Mouse (Mus musculus) neural tube, embryonic 14.5 days (tissue): ENCODE measurements around the gene Babam2. TPM values are rescaled to one million over a fixed set of nuclear protein-coding genes. Genes with fewer than 3 reads are reported as not detected.
A peak's percentile ranks its signal among the peaks of the same experiment; 100 is the strongest.

ENCODE experiments used
- ATAC-seq: fragments of 200-750 bp; cut with Nextera tagmentation; 2 replicates; pipeline ENCODE4 v1.8.0; 2017; ENCODE audit warnings: low read depth, mild to moderate bottlenecking, moderate TSS enrichment, moderate library complexity
- H3K27ac ChIP-seq: fragments of 300-500 bp; sonication (generic); 2 replicates; pipeline ENCODE4 v1.5.1; 2014; ENCODE audit warnings: low read depth, mild to moderate bottlenecking, control low read depth, low read length, moderate library complexity, mixed read lengths
- H3K27me3 ChIP-seq: fragments of 300-500 bp; sonication (generic); 2 replicates; pipeline ENCODE4 v1.6.1; 2014; ENCODE audit warnings: low read length; ENCODE audit not compliant: control insufficient read depth, insufficient read depth
- H3K36me3 ChIP-seq: fragments of 300-500 bp; sonication (generic); 2 replicates; pipeline ENCODE4 v1.6.1; 2014; ENCODE audit warnings: low read length, mixed read lengths; ENCODE audit not compliant: control insufficient read depth, insufficient read depth
- H3K4me1 ChIP-seq: fragments of 300-500 bp; sonication (generic); 2 replicates; pipeline ENCODE4 v1.6.1; 2014; ENCODE audit warnings: low read length; ENCODE audit not compliant: control insufficient read depth, insufficient read depth
- H3K4me2 ChIP-seq: fragments of 300-500 bp; sonication (generic); 2 replicates; pipeline ENCODE4 v1.6.1; 2014; ENCODE audit warnings: mild to moderate bottlenecking, low read depth, low read length, control low read depth
- H3K4me3 ChIP-seq: fragments of 300-500 bp; sonication (generic); 2 replicates; pipeline ENCODE4 v1.5.1; 2014; ENCODE audit warnings: low read depth, low read length, control low read depth, mixed read lengths
- H3K9ac ChIP-seq: fragments of 300-500 bp; sonication (generic); replicated peaks from 2 replicates; pipeline ENCODE4 v1.6.1; 2014; ENCODE audit warnings: low read depth, mild to moderate bottlenecking, control low read depth, low read length, mixed read lengths
- H3K9me3 ChIP-seq: fragments of 300-500 bp; sonication (generic); 2 replicates; pipeline ENCODE4 v1.6.1; 2016; ENCODE audit warnings: low read length; ENCODE audit not compliant: control insufficient read depth
- WGBS: fragments of 180-500 bp; shearing (Covaris S2); extraction: QIAGEN DNeasy Blood & Tissue Kit; methylation state at CpG from one replicate; pipeline ENCODE4 v1.1.7; 2014; 5-methylcytosine and 5-hydroxymethylcytosine counted together
- polyA plus RNA-seq: library from polyadenylated mRNA; unstranded; fragments of >200 nt; fragmentation: Nextera tagmentation; extraction: Ambion mirVana; gene quantifications from 2 replicates; pipeline ENCODE4 v1.2.1, GENCODE M21; 2014

Babam2 gene
- polyA plus RNA-seq, 1 experiment from 2014 or later = 43.5 TPM

DNA sequence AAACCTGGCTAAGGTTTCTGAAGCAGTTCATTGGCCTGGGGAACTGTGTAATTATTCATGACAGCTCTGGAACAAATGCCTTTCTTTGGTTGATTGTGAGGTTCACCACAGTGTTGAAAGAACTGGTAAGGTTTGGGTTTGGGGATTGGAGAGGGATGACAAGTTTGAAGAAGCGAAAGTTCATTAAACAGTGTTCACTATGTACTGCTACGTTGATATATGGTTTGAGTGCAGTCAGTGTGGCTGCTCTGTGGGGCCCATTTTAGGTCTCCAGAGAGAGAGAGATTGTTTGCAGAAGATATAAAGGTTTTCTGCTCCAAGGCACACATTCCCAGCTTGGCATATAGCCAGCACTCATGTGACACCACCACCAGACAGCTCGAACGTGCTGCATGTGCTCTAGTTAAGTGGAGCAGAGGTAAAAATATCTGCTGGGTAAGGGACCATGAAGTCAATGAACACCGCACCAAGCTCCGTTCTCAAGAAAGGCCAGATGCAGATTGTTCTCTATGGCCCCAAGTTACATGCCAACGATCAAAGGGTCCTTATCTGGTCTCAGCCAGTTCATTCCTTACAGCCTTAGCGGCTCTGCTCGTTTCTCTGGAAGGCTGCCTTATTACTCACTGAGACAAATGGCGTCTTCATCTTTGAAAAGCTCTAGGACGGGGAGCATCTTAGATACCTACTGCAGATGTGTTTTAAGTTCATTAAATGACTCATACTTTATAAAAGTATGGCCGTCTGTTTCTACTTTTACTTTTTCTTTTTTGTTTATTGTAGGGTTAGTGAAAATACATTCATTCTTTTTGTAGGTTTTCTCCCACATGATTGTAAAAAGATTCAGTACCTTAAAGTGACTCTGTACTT, 113.5 kb downstream of the Babam2 start:
- H3K9ac ChIP-seq = no peak overlapping the region
- peak; percentile 41; the same call in 1 of the 2 replicates for ATAC-seq
- H3K27ac ChIP-seq = no peak overlapping the region
- no peaks in the 10 kb centered on the region for H3K9me3 ChIP-seq
- no peaks in the 10 kb centered on the region for H3K36me3 ChIP-seq
- no peak overlapping the region for H3K4me3 ChIP-seq
- no peaks in the 10 kb centered on the region for H3K27me3 ChIP-seq
- 52% methylated on average over 12 of the region's 12 CpGs for WGBS
- H3K4me1 ChIP-seq = no peaks in the 10 kb centered on the region
- no peak overlapping the region for H3K4me2 ChIP-seq

- Histone ChIP-seq H3K27ac (no peak overlapping the region), H3K9me3 (no peaks in the 10 kb centered on the region), H3K4me2 (no peak overlapping the region), H3K36me3 (no peaks in the 10 kb centered on the region), H3K27me3 (no peaks in the 10 kb centered on the region), H3K4me3 (no peak overlapping the region), H3K4me1 (no peaks in the 10 kb centered on the region), H3K9ac (no peak overlapping the region)
- 88% methylated on average over 1 of the region's 1 CpGs for WGBS
- ATAC-seq = no peak
Measured at GRCm38 (mm10) chr5:31811663-31812001, 114.1 kb downstream of the Babam2 start.

DNA sequence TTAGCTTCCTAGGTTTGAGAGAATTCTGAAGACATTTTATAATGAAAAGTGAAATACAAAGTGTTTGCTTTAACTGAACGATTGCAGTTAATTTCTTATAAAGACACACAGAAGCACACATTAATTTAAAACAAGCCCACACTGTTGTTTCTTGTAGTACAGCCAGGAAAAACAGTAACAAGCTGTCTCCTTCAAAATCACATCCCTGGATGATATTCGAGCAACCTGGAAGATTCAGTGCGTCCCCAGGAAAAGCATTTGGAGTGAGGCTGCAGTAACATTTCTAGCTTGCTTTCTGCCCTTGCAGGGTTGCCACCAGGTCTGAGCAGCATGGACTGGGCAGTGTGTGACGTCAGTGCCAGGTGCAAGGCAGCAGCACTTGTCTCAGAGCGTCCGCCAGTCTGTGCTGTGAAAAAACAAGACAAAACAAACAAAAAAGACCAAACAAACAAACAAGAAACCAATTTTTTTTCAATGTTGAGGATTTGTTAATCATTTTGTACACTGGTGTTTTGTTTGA, 115.7 kb downstream of the Babam2 start:
- H3K4me2 ChIP-seq = no peak overlapping the region

GRCm38 (mm10) chr5:31814068-31814467, 116.6 kb downstream of the Babam2 start:
- Histone ChIP-seq H3K4me2 (no peak overlapping the region), H3K27ac (no peak overlapping the region), H3K36me3 (no peaks in the 10 kb centered on the region), H3K27me3 (no peaks in the 10 kb centered on the region), H3K4me1 (no peaks in the 10 kb centered on the region), H3K9me3 (no peaks in the 10 kb centered on the region), H3K9ac (no peak overlapping the region), H3K4me3 (no peak overlapping the region)
- 91% methylated on average over 4 of the region's 4 CpGs for WGBS
- no peak for ATAC-seq

More for the DNA sequence above, 115.7 kb downstream of the Babam2 start:
- Histone ChIP-seq H3K9me3 (no peaks in the 10 kb centered on the region), H3K4me1 (no peaks in the 10 kb centered on the region), H3K27me3 (no peaks in the 10 kb centered on the region), H3K36me3 (no peaks in the 10 kb centered on the region), H3K9ac (no peak overlapping the region), H3K4me3 (no peak overlapping the region), H3K27ac (no peak overlapping the region)
- 86% methylated on average over 6 of the region's 6 CpGs for WGBS
- ATAC-seq = no peak

GRCm38 (mm10) chr5:31815129-31815528, 117.6 kb downstream of the Babam2 start:
- 84% methylated on average over 7 of the region's 7 CpGs for WGBS
- Histone ChIP-seq H3K27ac (no peak overlapping the region), H3K9me3 (no peaks in the 10 kb centered on the region), H3K9ac (no peak overlapping the region), H3K4me3 (no peak overlapping the region), H3K27me3 (no peaks in the 10 kb centered on the region), H3K4me2 (no peak overlapping the region), H3K36me3 (no peaks in the 10 kb centered on the region), H3K4me1 (no peaks in the 10 kb centered on the region)
- no peak for ATAC-seq

DNA sequence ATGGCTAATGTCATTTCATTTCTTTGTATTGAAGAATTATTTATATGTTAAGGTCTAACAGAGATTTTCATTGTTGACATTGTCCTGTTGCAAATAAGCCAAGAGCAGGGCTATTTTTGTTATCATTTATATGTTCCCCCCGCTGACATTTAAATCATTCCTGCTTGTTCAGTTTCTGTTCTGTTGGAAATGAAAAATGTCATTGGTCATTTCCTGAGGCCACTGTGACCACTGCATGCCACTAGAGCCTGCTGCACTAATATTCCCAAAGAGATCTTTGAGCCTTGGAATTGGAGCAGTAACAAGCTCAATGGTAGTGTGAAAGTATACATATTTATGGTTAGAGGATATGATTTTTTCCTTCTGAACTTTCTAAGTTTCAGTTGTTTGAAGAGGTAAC, 118.6 kb downstream of the Babam2 start:
- Histone ChIP-seq H3K9me3 (no peaks in the 10 kb centered on the region), H3K4me3 (no peak overlapping the region), H3K4me2 (no peak overlapping the region), H3K27ac (no peak overlapping the region), H3K9ac (no peak overlapping the region), H3K4me1 (no peaks in the 10 kb centered on the region), H3K27me3 (no peaks in the 10 kb centered on the region), H3K36me3 (no peaks in the 10 kb centered on the region)
- ATAC-seq = no peak
- WGBS = 90% methylated on average over 1 of the region's 1 CpGs

DNA sequence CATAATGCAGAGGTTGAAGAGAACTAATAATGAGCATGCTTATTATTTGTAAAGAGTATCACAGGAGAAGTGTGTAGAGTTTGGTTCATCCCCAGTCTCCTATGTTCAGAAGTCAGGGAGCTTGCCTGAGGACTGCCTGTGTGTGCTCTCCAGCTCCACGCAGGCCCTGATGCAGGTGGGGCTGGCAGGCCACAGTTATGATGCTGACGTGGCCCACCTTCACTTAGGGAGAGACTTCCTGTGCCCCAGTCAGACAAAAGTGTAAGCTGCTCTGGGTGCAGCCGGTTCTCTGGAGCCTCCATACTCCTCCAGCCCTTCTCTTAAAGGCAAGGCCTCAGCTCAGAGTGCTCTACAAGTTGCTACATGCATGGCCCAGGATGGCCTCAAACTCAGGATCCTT, 123.3 kb downstream of the Babam2 start:
- Histone ChIP-seq H3K27me3 (no peaks in the 10 kb centered on the region), H3K4me1 (no peaks in the 10 kb centered on the region), H3K36me3 (no peaks in the 10 kb centered on the region), H3K4me2 (no peak overlapping the region), H3K4me3 (no peak overlapping the region), H3K9ac (no peak overlapping the region), H3K27ac (no peak overlapping the region), H3K9me3 (no peaks in the 10 kb centered on the region)
- 88% methylated on average over 3 of the region's 3 CpGs for WGBS
- ATAC-seq = no peak

DNA sequence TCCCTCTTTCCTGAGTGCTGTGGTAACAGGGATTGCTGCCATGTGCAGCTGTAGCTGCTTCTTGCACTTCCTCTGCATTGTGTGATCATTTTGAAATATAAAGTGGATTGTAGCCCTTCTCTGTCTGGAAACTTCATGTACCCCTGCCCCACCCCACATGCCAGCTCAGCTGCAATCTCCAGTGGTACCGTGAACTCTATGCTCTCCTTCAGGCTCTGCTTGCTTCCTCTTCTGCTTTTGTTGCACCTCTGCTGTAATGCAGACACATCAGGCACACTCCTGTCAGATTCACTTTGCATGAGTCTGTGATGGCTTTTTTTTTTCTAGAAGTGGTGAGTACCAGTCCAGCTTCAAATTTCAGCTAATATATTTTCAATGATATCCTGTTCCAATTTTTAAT, 123.7 kb downstream of the Babam2 start:
- Histone ChIP-seq H3K4me1 (no peaks in the 10 kb centered on the region), H3K9me3 (no peaks in the 10 kb centered on the region), H3K27ac (no peak overlapping the region), H3K4me2 (no peak overlapping the region), H3K4me3 (no peak overlapping the region), H3K36me3 (no peaks in the 10 kb centered on the region), H3K27me3 (no peaks in the 10 kb centered on the region), H3K9ac (no peak overlapping the region)
- ATAC-seq = no peak
- WGBS = 90% methylated on average over 1 of the region's 1 CpGs

- H3K9ac ChIP-seq = no peak overlapping the region
- 85% methylated on average over 3 of the region's 3 CpGs for WGBS
- H3K4me3 ChIP-seq = no peak overlapping the region
- H3K27me3 ChIP-seq = no peaks in the 10 kb centered on the region
- no peaks in the 10 kb centered on the region for H3K36me3 ChIP-seq
- H3K4me1 ChIP-seq = no peaks in the 10 kb centered on the region
- H3K4me2 ChIP-seq = no peak overlapping the region
- no peak overlapping the region for H3K27ac ChIP-seq
- H3K9me3 ChIP-seq = no peaks in the 10 kb centered on the region
- no peak for ATAC-seq
Measured at GRCm38 (mm10) chr5:31823673-31824072, 126.2 kb downstream of the Babam2 start.
